Mouse (Mus musculus) cerebellum, adult 11 months (tissue): ENCODE measurements around the gene Pde4d.

ENCODE experiments used
- DNase-seq: peaks from one replicate; pipeline ENCODE4 v3.0.0; 2022

Gene Pde4d

GRCm38 (mm10) chr13:108854090-108854489 is 404.3 kb downstream of the Pde4d start:
- no peak for DNase-seq

- DNase-seq = no peak
These were observed 407.2 kb downstream of the Pde4d start for GRCm38 (mm10) chr13:108856776-108857435.

GRCm38 (mm10) chr13:108859336-108859735 is 409.6 kb downstream of the Pde4d start:
- no peak for DNase-seq

GRCm38 (mm10) chr13:108860737-108861136 is 411.0 kb downstream of the Pde4d start:
- DNase-seq = no peak

- no peak for DNase-seq
These were observed 412.0 kb downstream of the Pde4d start for GRCm38 (mm10) chr13:108861707-108862106.

- DNase-seq = no peak
These were observed 412.4 kb downstream of the Pde4d start for GRCm38 (mm10) chr13:108862173-108862572.

GRCm38 (mm10) chr13:108900160-108900559 is 450.4 kb downstream of the Pde4d start:
- DNase-seq = no peak

- no peak for DNase-seq
These were observed 455.4 kb downstream of the Pde4d start for GRCm38 (mm10) chr13:108905121-108905520.

GRCm38 (mm10) chr13:108909193-108909592 is 459.4 kb downstream of the Pde4d start:
- DNase-seq = no peak

- DNase-seq = no peak
These were observed 464.9 kb downstream of the Pde4d start for GRCm38 (mm10) chr13:108914626-108915025.

GRCm38 (mm10) chr13:108921146-108921545 is 471.4 kb downstream of the Pde4d start:
- DNase-seq = no peak

- no peak for DNase-seq
These were observed 485.1 kb downstream of the Pde4d start for GRCm38 (mm10) chr13:108934854-108935253.

- DNase-seq = no peak
These were observed 487.5 kb downstream of the Pde4d start for GRCm38 (mm10) chr13:108937272-108937671.

- DNase-seq = no peak
These were observed 503.2 kb downstream of the Pde4d start for GRCm38 (mm10) chr13:108952911-108953310.

- no peak for DNase-seq
These were observed 506.3 kb downstream of the Pde4d start for GRCm38 (mm10) chr13:108956059-108956458.

GRCm38 (mm10) chr13:108964056-108964455 is 514.3 kb downstream of the Pde4d start:
- DNase-seq = no peak

GRCm38 (mm10) chr13:108981144-108981543 is 531.4 kb downstream of the Pde4d start:
- DNase-seq = no peak

- no peak for DNase-seq
These were observed 549.0 kb downstream of the Pde4d start for GRCm38 (mm10) chr13:108998739-108999138.

- DNase-seq = no peak
These were observed 575.0 kb downstream of the Pde4d start for GRCm38 (mm10) chr13:109024703-109025102.

- DNase-seq = peak; percentile 7
These were observed 597.4 kb downstream of the Pde4d start for GRCm38 (mm10) chr13:109047126-109047525.

GRCm38 (mm10) chr13:109052805-109053204 is 603.1 kb downstream of the Pde4d start:
- no peak for DNase-seq

GRCm38 (mm10) chr13:109053242-109054018 is 603.7 kb downstream of the Pde4d start:
- peak; percentile 50 for DNase-seq

GRCm38 (mm10) chr13:109058045-109058444 is 608.3 kb downstream of the Pde4d start:
- no peak for DNase-seq

- no peak for DNase-seq
These were observed 616.9 kb downstream of the Pde4d start for GRCm38 (mm10) chr13:109066581-109067159.
